Mouse (Mus musculus) forebrain, embryonic 14.5 days (tissue): ENCODE measurements around the gene Zfp317. TPM values are rescaled to one million over a fixed set of nuclear protein-coding genes. Genes with fewer than 3 reads are reported as not detected.
"Not testable (repeated sequence)": the region's sequence is repeated elsewhere in the genome, so short reads cannot be mapped to it uniquely, and the experiment has no call there.

Source experiments
- ATAC-seq: fragments of 200-750 bp; cut with Nextera tagmentation; 2 replicates; pipeline ENCODE4 v1.8.0; 2017; ENCODE audit warnings: mild to moderate bottlenecking, moderate library complexity
- DNase-seq: peaks from one replicate; pipeline ENCODE4 v3.0.0-alpha.2; 2015; ENCODE audit warnings: low spot score
- H3K27ac ChIP-seq: fragments of 300-500 bp; sonication (generic); 2 replicates; pipeline ENCODE4 v1.5.1; 2014; ENCODE audit warnings: low read depth, mild to moderate bottlenecking, control low read depth, low read length, moderate library complexity
- H3K27me3 ChIP-seq: fragments of 300-500 bp; sonication (generic); replicated peaks from 2 replicates; pipeline ENCODE4 v1.6.1; 2014; ENCODE audit warnings: low read length, control low read depth, mixed read lengths; ENCODE audit not compliant: control insufficient read depth, insufficient read depth
- H3K36me3 ChIP-seq: fragments of 300-500 bp; sonication (generic); 2 replicates; pipeline ENCODE4 v1.6.1; 2014; ENCODE audit warnings: low read length, control low read depth; ENCODE audit not compliant: control insufficient read depth, insufficient read depth
- H3K4me1 ChIP-seq: fragments of 300-500 bp; sonication (generic); 2 replicates; pipeline ENCODE4 v1.6.1; 2014; ENCODE audit warnings: antibody characterized with exemption, low read length, control low read depth; ENCODE audit not compliant: control insufficient read depth, insufficient read depth
- H3K4me2 ChIP-seq: fragments of 300-500 bp; sonication (generic); 2 replicates; pipeline ENCODE4 v1.6.1; 2014; ENCODE audit warnings: mild to moderate bottlenecking, control low read depth, low read length
- H3K4me3 ChIP-seq: fragments of 300-500 bp; sonication (generic); 2 replicates; pipeline ENCODE4 v1.5.1; 2014; ENCODE audit warnings: low read depth, low read length, control low read depth
- H3K9ac ChIP-seq: fragments of 300-500 bp; sonication (generic); 2 replicates; pipeline ENCODE4 v1.6.1; 2014; ENCODE audit warnings: mild to moderate bottlenecking, low read length, control low read depth, moderate library complexity
- H3K9me3 ChIP-seq: fragments of 300-500 bp; sonication (generic); replicated peaks from 2 replicates; pipeline ENCODE4 v1.6.1; 2016; ENCODE audit warnings: low read length, control low read depth, mixed read lengths; ENCODE audit not compliant: control insufficient read depth
- WGBS: fragments of 180-500 bp; shearing (Covaris S2); extraction: QIAGEN DNeasy Blood & Tissue Kit; methylation state at CpG from one replicate; pipeline ENCODE4 v1.1.7; 2014; 5-methylcytosine and 5-hydroxymethylcytosine counted together
- polyA plus RNA-seq: library from polyadenylated mRNA; unstranded; fragments of >200 nt; fragmentation: Nextera tagmentation; extraction: Ambion mirVana; gene quantifications from 2 replicates; pipeline ENCODE4 v1.2.1, GENCODE M21; 2014

The Zfp317 gene
- 34.9 and 42.0 TPM in 2 replicates for polyA plus RNA-seq

- H3K4me2 ChIP-seq, result peak within 1 kb of the TSS; percentile 38
- H3K4me3 ChIP-seq, result peak within 1 kb of the TSS; percentile 47
- no peaks in the 10 kb centered on the region for H3K9me3 ChIP-seq
- H3K36me3 ChIP-seq, result peaks cover 14% of the 10 kb centered on the region; the same call in 1 of the 2 replicates
- no peaks in the 10 kb centered on the region for H3K27me3 ChIP-seq
- DNase-seq (peak; percentile 100), ATAC-seq (peak; percentile 97)
- peak within 1 kb of the TSS; percentile 81 for H3K27ac ChIP-seq
- H3K4me1 ChIP-seq, result no peaks in the 10 kb centered on the region
- peak within 1 kb of the TSS; percentile 70 for H3K9ac ChIP-seq
- WGBS, result 2% methylated on average over 35 of the region's 35 CpGs
Observed at GRCm38 (mm10) chr9:19621843-19622822, at the start of gene Zfp317. Gene Zfp317, plus strand, starts transcription at chr9:19622102.

DNA sequence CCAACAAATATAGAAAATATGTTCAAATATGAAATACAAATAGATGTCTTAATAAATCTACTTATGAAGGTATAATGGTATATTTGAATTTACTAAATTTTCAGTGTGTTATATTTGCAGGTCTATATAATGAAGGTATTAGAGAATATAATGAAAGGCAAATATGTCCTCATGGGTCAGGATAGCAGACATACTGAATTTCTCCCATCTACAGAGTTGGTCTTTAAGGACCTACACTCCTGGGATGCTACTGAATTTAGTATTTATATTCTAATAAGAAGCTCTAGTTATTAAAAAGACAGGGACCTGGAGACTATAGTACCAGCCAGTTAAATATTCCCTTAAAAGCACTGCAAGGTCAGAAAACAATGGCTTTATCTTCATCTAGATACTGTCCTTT, 39.6 kb upstream of the Zfp317 start, which contains the start of gene Olfr855:
Gene Olfr855, plus strand, starts transcription at position 301 of the 400 bp plus-strand sequence.
- Histone ChIP-seq H3K4me1 (no peaks in the 10 kb centered on the region), H3K9ac (no peak within 1 kb of the TSS), H3K4me3 (no peak within 1 kb of the TSS), H3K27ac (no peak within 1 kb of the TSS), H3K4me2 (no peak within 1 kb of the TSS), H3K27me3 (no peaks in the 10 kb centered on the region), H3K9me3 (no peaks in the 10 kb centered on the region), H3K36me3 (no peaks in the 10 kb centered on the region)
- no peak for ATAC-seq
- DNase-seq, result no peak

DNA sequence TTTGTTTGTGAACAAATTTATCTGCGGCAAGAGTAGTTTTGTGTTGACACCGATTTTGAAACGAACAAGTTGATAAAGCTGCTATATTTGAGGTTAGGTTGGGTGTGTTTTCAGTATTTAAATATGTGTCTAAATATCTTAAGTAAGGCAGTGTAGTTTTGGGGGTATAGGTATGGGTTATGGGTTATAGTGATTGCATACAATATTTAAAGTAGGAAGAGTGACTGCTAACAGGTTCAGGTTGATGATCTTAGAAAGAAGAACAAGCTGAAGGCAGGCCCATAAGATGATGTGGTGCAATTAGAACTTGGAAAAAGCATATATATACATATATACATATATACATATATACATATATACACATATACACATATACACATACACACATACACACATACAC, 605 bp upstream of the Zfp317 start:
- H3K4me1 ChIP-seq, result no peaks in the 10 kb centered on the region
- ATAC-seq (0 out of 2 replicates have a peak, but pooled peaks have one; percentile 11), DNase-seq (no peak)
- no peak overlapping the region for H3K9ac ChIP-seq
- no peaks in the 10 kb centered on the region for H3K27me3 ChIP-seq
- 97% methylated on average over 3 of the region's 3 CpGs for WGBS
- no peak overlapping the region for H3K27ac ChIP-seq
- no peak overlapping the region for H3K4me2 ChIP-seq
- H3K9me3 ChIP-seq, result no peaks in the 10 kb centered on the region
- peaks cover 7% of the 10 kb centered on the region; the same call in 1 of the 2 replicates for H3K36me3 ChIP-seq
- no peak overlapping the region for H3K4me3 ChIP-seq

- no peaks in the 10 kb centered on the region for H3K9me3 ChIP-seq
- no peak overlapping the region for H3K4me2 ChIP-seq
- no peak for ATAC-seq
- no peak overlapping the region for H3K9ac ChIP-seq
- H3K4me3 ChIP-seq, result no peak overlapping the region
- H3K27ac ChIP-seq, result no peak overlapping the region
- DNase-seq, result no peak
- no peaks in the 10 kb centered on the region for H3K4me1 ChIP-seq
- no peaks in the 10 kb centered on the region for H3K27me3 ChIP-seq
- H3K36me3 ChIP-seq, result peaks cover 25% of the 10 kb centered on the region
Observed at GRCm38 (mm10) chr9:19629574-19629973, 7.7 kb downstream of the Zfp317 start.

DNA sequence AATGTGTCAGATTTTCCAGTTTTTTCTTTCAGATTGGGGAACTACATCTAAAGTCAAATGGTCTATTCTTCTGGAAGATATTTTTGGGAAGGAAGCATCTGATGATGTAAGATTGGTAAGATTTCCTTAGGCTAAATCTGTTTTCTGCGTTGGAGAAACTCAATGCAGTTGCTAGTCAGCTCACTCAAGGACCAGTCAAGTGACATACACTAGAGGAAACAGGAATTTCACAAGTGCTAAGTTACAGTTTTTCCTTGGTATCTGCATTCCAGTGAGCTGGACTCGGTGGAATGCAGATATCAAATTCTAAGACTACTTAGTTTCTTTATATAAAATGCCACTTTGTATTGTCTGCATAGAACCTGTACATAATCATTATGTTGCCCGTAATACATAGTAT, 23.3 kb downstream of the Zfp317 start:
- no peak for DNase-seq
- no peak overlapping the region for H3K9ac ChIP-seq
- H3K4me3 ChIP-seq, result no peak overlapping the region
- no peak overlapping the region for H3K4me2 ChIP-seq
- ATAC-seq, result no peak
- no peak overlapping the region for H3K27ac ChIP-seq
- H3K36me3 ChIP-seq, result peaks cover 60% of the 10 kb centered on the region
- no peaks in the 10 kb centered on the region for H3K27me3 ChIP-seq
- H3K4me1 ChIP-seq, result no peaks in the 10 kb centered on the region
- 95% methylated on average over 3 of the region's 3 CpGs for WGBS
- H3K9me3 ChIP-seq, result no peaks in the 10 kb centered on the region

GRCm38 (mm10) chr9:19690281-19690680, 68.4 kb downstream of the Zfp317 start:
- no peak for ATAC-seq
- Histone ChIP-seq H3K4me3 (no peak overlapping the region), H3K27ac (no peak overlapping the region), H3K9me3 (0 out of 2 replicates have a peak, but pooled peaks cover 3% of the 10 kb centered on the region), H3K36me3 (no peaks in the 10 kb centered on the region), H3K4me1 (no peaks in the 10 kb centered on the region), H3K27me3 (no peaks in the 10 kb centered on the region), H3K9ac (no peak overlapping the region), H3K4me2 (no peak overlapping the region)
- 85% methylated on average over 6 of the region's 6 CpGs for WGBS
- DNase-seq, result no peak

GRCm38 (mm10) chr9:19691426-19691825, 69.5 kb downstream of the Zfp317 start:
- Histone ChIP-seq H3K4me2 (no peak overlapping the region), H3K36me3 (no peaks in the 10 kb centered on the region), H3K9ac (no peak overlapping the region), H3K4me3 (no peak overlapping the region), H3K9me3 (0 out of 2 replicates have a peak, but pooled peaks cover 3% of the 10 kb centered on the region), H3K27ac (no peak overlapping the region), H3K27me3 (no peaks in the 10 kb centered on the region), H3K4me1 (no peaks in the 10 kb centered on the region)
- 85% methylated on average over 1 of the region's 1 CpGs for WGBS
- no peak for DNase-seq
- no peak for ATAC-seq

DNA sequence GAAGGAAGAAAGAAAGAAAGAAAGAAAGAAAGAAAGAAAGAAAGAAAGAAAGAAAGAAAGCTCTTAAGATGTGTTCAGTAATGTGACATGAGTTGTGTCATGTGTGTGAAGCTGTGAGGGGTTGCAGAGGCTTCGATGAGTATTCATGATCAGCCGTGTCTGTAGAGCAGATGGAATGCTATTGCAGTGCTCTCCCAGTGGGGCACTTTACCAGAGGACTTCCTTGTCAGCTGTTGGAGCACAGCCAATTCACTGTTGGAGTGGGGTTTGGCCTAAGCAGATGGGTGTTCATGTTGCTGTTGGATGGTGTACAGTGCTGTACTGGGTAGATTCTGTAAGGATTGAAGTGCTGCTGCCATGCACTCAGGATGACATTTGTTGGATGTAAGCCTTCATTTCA, 70.5 kb downstream of the Zfp317 start:
- no peaks in the 10 kb centered on the region for H3K27me3 ChIP-seq
- ATAC-seq (no peak), DNase-seq (peak; percentile 1)
- no peak overlapping the region for H3K4me3 ChIP-seq
- H3K9me3 ChIP-seq, result 0 out of 2 replicates have a peak, but pooled peaks cover 3% of the 10 kb centered on the region
- H3K4me1 ChIP-seq, result no peaks in the 10 kb centered on the region
- 100% methylated on average over 1 of the region's 2 CpGs for WGBS
- no peak overlapping the region for H3K27ac ChIP-seq
- H3K9ac ChIP-seq, result no peak overlapping the region
- H3K4me2 ChIP-seq, result no peak overlapping the region
- H3K36me3 ChIP-seq, result no peaks in the 10 kb centered on the region

- not testable (repeated sequence) for H3K4me1 ChIP-seq, H3K27ac ChIP-seq, H3K4me2 ChIP-seq, H3K9ac ChIP-seq, ATAC-seq, H3K9me3 ChIP-seq, H3K36me3 ChIP-seq, H3K27me3 ChIP-seq, DNase-seq, H3K4me3 ChIP-seq
- 44% methylated on average over 2 of the region's 2 CpGs for WGBS
Observed at GRCm38 (mm10) chr9:19694285-19694684, 72.4 kb downstream of the Zfp317 start.
